Mouse (Mus musculus) hindbrain, embryonic 16.5 days (tissue): ENCODE data around the gene Ube2g2. TPM values are rescaled to one million over a fixed set of nuclear protein-coding genes. Genes with fewer than 3 reads are reported as not detected.

Source experiments
- ATAC-seq: fragments of 200-750 bp; cut with Nextera tagmentation; 2 replicates; pipeline ENCODE4 v1.8.0; 2017; ENCODE audit warnings: moderate TSS enrichment, moderate library complexity
- H3K27ac ChIP-seq: fragments of 300-500 bp; sonication (generic); 2 replicates; pipeline ENCODE4 v1.5.1; 2014; ENCODE audit warnings: low read depth, mild to moderate bottlenecking, control low read depth, low read length, moderate library complexity
- H3K27me3 ChIP-seq: fragments of 300-500 bp; sonication (generic); replicated peaks from 2 replicates; pipeline ENCODE4 v1.6.1; 2014; ENCODE audit warnings: low read length; ENCODE audit not compliant: control insufficient read depth, insufficient read depth
- H3K36me3 ChIP-seq: fragments of 300-500 bp; sonication (generic); 2 replicates; pipeline ENCODE4 v1.6.1; 2014; ENCODE audit warnings: mild to moderate bottlenecking, low read length, moderate library complexity, mixed read lengths; ENCODE audit not compliant: control insufficient read depth, insufficient read depth
- H3K4me1 ChIP-seq: fragments of 300-500 bp; sonication (generic); 2 replicates; pipeline ENCODE4 v1.6.1; 2014; ENCODE audit warnings: low read depth, low read length; ENCODE audit not compliant: control insufficient read depth, insufficient read depth
- H3K4me2 ChIP-seq: fragments of 300-500 bp; sonication (generic); 2 replicates; pipeline ENCODE4 v1.6.1; 2014; ENCODE audit warnings: mild to moderate bottlenecking, low read length, control low read depth, moderate library complexity
- H3K4me3 ChIP-seq: fragments of 300-500 bp; sonication (generic); 2 replicates; pipeline ENCODE4 v1.5.1; 2014; ENCODE audit warnings: mild to moderate bottlenecking, low read length, control low read depth, moderate library complexity
- H3K9ac ChIP-seq: fragments of 300-500 bp; sonication (generic); 2 replicates; pipeline ENCODE4 v1.6.1; 2014; ENCODE audit warnings: low read depth, mild to moderate bottlenecking, control low read depth, low read length, moderate library complexity
- H3K9me3 ChIP-seq: fragments of 300-500 bp; sonication (generic); 2 replicates; pipeline ENCODE4 v1.6.1; 2014; ENCODE audit warnings: mild to moderate bottlenecking, low read length, moderate library complexity; ENCODE audit not compliant: control insufficient read depth
- WGBS: fragments of 180-500 bp; shearing (Covaris S2); extraction: QIAGEN DNeasy Blood & Tissue Kit; methylation state at CpG from one replicate; pipeline ENCODE4 v1.1.7; 2014; 5-methylcytosine and 5-hydroxymethylcytosine counted together
- polyA plus RNA-seq: library from polyadenylated mRNA; unstranded; fragments of >200 nt; fragmentation: Nextera tagmentation; extraction: Ambion mirVana; gene quantifications from 2 replicates; pipeline ENCODE4 v1.2.1, GENCODE M21; 2015

Ube2g2 gene
- polyA plus RNA-seq, 1 experiment from 2014 or later: 85.0 TPM

- H3K27me3 ChIP-seq: no peaks in the 10 kb centered on the region
- H3K9ac ChIP-seq: no peak overlapping the region
- peaks cover 2% of the 10 kb centered on the region; the same call in 1 of the 2 replicates for H3K9me3 ChIP-seq
- peaks cover 12% of the 10 kb centered on the region for H3K4me1 ChIP-seq
- no peak overlapping the region for H3K4me2 ChIP-seq
- H3K36me3 ChIP-seq: no peaks in the 10 kb centered on the region; the same call in 1 of the 2 replicates
- WGBS: 84% methylated on average over 5 of the region's 5 CpGs
- no peak overlapping the region; the same call in 1 of the 2 replicates for H3K27ac ChIP-seq
- no peak overlapping the region for H3K4me3 ChIP-seq
- no peak for ATAC-seq
These were observed 17.1 kb upstream of the Ube2g2 start for GRCm38 (mm10) chr10:77604958-77605357.

GRCm38 (mm10) chr10:77605368-77605767, 16.7 kb upstream of the Ube2g2 start:
- Histone ChIP-seq H3K9me3 (peaks cover 2% of the 10 kb centered on the region; the same call in 1 of the 2 replicates), H3K27ac (peak overlapping the region; percentile 96), H3K36me3 (no peaks in the 10 kb centered on the region; the same call in none of the 2 replicates), H3K9ac (no peak overlapping the region; the same call in 1 of the 2 replicates), H3K27me3 (no peaks in the 10 kb centered on the region), H3K4me1 (peaks cover 12% of the 10 kb centered on the region), H3K4me2 (peak overlapping the region; percentile 94), H3K4me3 (peak overlapping the region; percentile 79)
- WGBS: 17% methylated on average over 1 of the region's 1 CpGs
- ATAC-seq: no peak; the same call in 1 of the 2 replicates

GRCm38 (mm10) chr10:77605908-77606826, 15.9 kb upstream of the Ube2g2 start, which contains the start of the genes Sumo3 and Gm49325:
Sumo3 (plus strand) TSS chr10:77606097.
Gm49325 (plus strand) TSS chr10:77606197.
- H3K4me3 ChIP-seq: peak within 1 kb of the TSS; percentile 79
- H3K27me3 ChIP-seq: no peaks in the 10 kb centered on the region
- under 1% methylated on average over 89 of the region's 119 CpGs for WGBS
- no peaks in the 10 kb centered on the region; the same call in none of the 2 replicates for H3K36me3 ChIP-seq
- H3K9ac ChIP-seq: peak within 1 kb of the TSS; percentile 81
- peak; percentile 81 for ATAC-seq
- H3K4me2 ChIP-seq: peak within 1 kb of the TSS; percentile 94
- H3K4me1 ChIP-seq: peaks cover 12% of the 10 kb centered on the region
- peak within 1 kb of the TSS; percentile 96 for H3K27ac ChIP-seq
- H3K9me3 ChIP-seq: peaks cover 2% of the 10 kb centered on the region; the same call in 1 of the 2 replicates

- ATAC-seq: no peak; the same call in none of the 2 replicates
These were observed 15.2 kb upstream of the Ube2g2 start for GRCm38 (mm10) chr10:77606855-77607254.

GRCm38 (mm10) chr10:77607441-77607840, 14.6 kb upstream of the Ube2g2 start:
- H3K27ac ChIP-seq: no peak overlapping the region
- H3K4me1 ChIP-seq: peaks cover 12% of the 10 kb centered on the region
- H3K27me3 ChIP-seq: no peaks in the 10 kb centered on the region
- H3K4me3 ChIP-seq: peak overlapping the region; percentile 79
- peak overlapping the region; percentile 94 for H3K4me2 ChIP-seq
- no peak for ATAC-seq
- peaks cover 4% of the 10 kb centered on the region for H3K36me3 ChIP-seq
- 64% methylated on average over 5 of the region's 5 CpGs for WGBS
- H3K9me3 ChIP-seq: no peaks in the 10 kb centered on the region
- no peak overlapping the region for H3K9ac ChIP-seq

More at GRCm38 (mm10) chr10:77606855-77607254, 15.2 kb upstream of the Ube2g2 start:
- H3K4me1 ChIP-seq: peaks cover 12% of the 10 kb centered on the region
- 37% methylated on average over 7 of the region's 7 CpGs for whole genome bisulfite sequencing
- H3K4me3 ChIP-seq: peak overlapping the region; percentile 79
- peaks cover 2% of the 10 kb centered on the region; the same call in 1 of the 2 replicates for H3K9me3 ChIP-seq
- H3K27ac ChIP-seq: peak overlapping the region; percentile 96
- H3K27me3 ChIP-seq: no peaks in the 10 kb centered on the region
- H3K9ac ChIP-seq: peak overlapping the region; percentile 81
- H3K4me2 ChIP-seq: peak overlapping the region; percentile 94
- peaks cover 2% of the 10 kb centered on the region for H3K36me3 ChIP-seq

- H3K9me3 ChIP-seq: no peaks in the 10 kb centered on the region
- H3K36me3 ChIP-seq: peaks cover 4% of the 10 kb centered on the region
- WGBS: 88% methylated on average over 8 of the region's 8 CpGs
- H3K4me2 ChIP-seq: no peak overlapping the region
- H3K4me3 ChIP-seq: no peak overlapping the region
- no peak for ATAC-seq
- no peaks in the 10 kb centered on the region for H3K27me3 ChIP-seq
- no peak overlapping the region for H3K9ac ChIP-seq
- H3K4me1 ChIP-seq: peaks cover 12% of the 10 kb centered on the region
- no peak overlapping the region for H3K27ac ChIP-seq
These were observed 13.5 kb upstream of the Ube2g2 start for GRCm38 (mm10) chr10:77608589-77608988.

- H3K36me3 ChIP-seq: peaks cover 15% of the 10 kb centered on the region
- H3K27ac ChIP-seq: no peak overlapping the region
- no peak for ATAC-seq
- WGBS: 83% methylated on average over 8 of the region's 8 CpGs
- H3K9me3 ChIP-seq: no peaks in the 10 kb centered on the region
- no peak overlapping the region for H3K9ac ChIP-seq
- H3K4me1 ChIP-seq: peaks cover 12% of the 10 kb centered on the region
- H3K27me3 ChIP-seq: no peaks in the 10 kb centered on the region
- no peak overlapping the region for H3K4me2 ChIP-seq
- no peak overlapping the region for H3K4me3 ChIP-seq
These were observed 11.7 kb upstream of the Ube2g2 start for GRCm38 (mm10) chr10:77610221-77610961.

GRCm38 (mm10) chr10:77613409-77613808, 8.7 kb upstream of the Ube2g2 start:
- no peak overlapping the region for H3K27ac ChIP-seq
- H3K36me3 ChIP-seq: peaks cover 39% of the 10 kb centered on the region

More at GRCm38 (mm10) chr10:77613409-77613808, 8.7 kb upstream of the Ube2g2 start:
- H3K4me1 ChIP-seq: no peaks in the 10 kb centered on the region
- no peaks in the 10 kb centered on the region for H3K9me3 ChIP-seq
- no peak for ATAC-seq
- H3K4me3 ChIP-seq: no peak overlapping the region
- no peak overlapping the region for H3K4me2 ChIP-seq
- WGBS: 93% methylated on average over 3 of the region's 3 CpGs
- H3K27me3 ChIP-seq: no peaks in the 10 kb centered on the region
- H3K9ac ChIP-seq: no peak overlapping the region
